Mouse (Mus musculus) liver, embryonic 12.5 days (tissue): Measurements from ENCODE around the gene Gse1. TPM values are rescaled to one million over a fixed set of nuclear protein-coding genes. Genes with fewer than 3 reads are reported as not detected.

Experiments used
- ATAC-seq: fragments of 200-750 bp; cut with Nextera tagmentation; 2 replicates; pipeline ENCODE4 v1.8.0; 2017; ENCODE audit warnings: moderate number of reproducible peaks, mild to moderate bottlenecking, moderate library complexity
- H3K27ac ChIP-seq: fragments of 300-500 bp; sonication (generic); 2 replicates; pipeline ENCODE4 v1.5.1; 2016; ENCODE audit warnings: mild to moderate bottlenecking
- H3K27me3 ChIP-seq: fragments of 300-500 bp; sonication (generic); replicated peaks from 2 replicates; pipeline ENCODE4 v1.6.1; 2016; ENCODE audit warnings: mild to moderate bottlenecking, moderate library complexity
- H3K36me3 ChIP-seq: fragments of 300-500 bp; sonication (generic); 2 replicates; pipeline ENCODE4 v1.6.1; 2016; ENCODE audit warnings: mild to moderate bottlenecking, moderate library complexity
- H3K4me1 ChIP-seq: fragments of 300-500 bp; sonication (generic); 2 replicates; pipeline ENCODE4 v1.6.1; 2016
- H3K4me2 ChIP-seq: fragments of 300-500 bp; sonication (generic); 2 replicates; pipeline ENCODE4 v1.6.1; 2016; ENCODE audit warnings: mild to moderate bottlenecking, moderate library complexity
- H3K4me3 ChIP-seq: fragments of 300-500 bp; sonication (generic); 2 replicates; pipeline ENCODE4 v1.5.1; 2016; ENCODE audit warnings: mild to moderate bottlenecking, moderate library complexity
- H3K9ac ChIP-seq: fragments of 300-500 bp; sonication (generic); 2 replicates; pipeline ENCODE4 v1.6.1; 2016; ENCODE audit warnings: mild to moderate bottlenecking, moderate library complexity
- H3K9me3 ChIP-seq: fragments of 300-500 bp; sonication (generic); replicated peaks from 2 replicates; pipeline ENCODE4 v1.6.1; 2016; ENCODE audit warnings: mild to moderate bottlenecking, moderate library complexity
- WGBS: fragments of 180-500 bp; shearing (Covaris S2); methylation state at CpG from one replicate; pipeline ENCODE4 v1.1.7; 2016; ENCODE audit not compliant: insufficient replicate concordance; 5-methylcytosine and 5-hydroxymethylcytosine counted together
- polyA plus RNA-seq: library from polyadenylated mRNA; unstranded; fragments of >200 nt; fragmentation: Nextera tagmentation; extraction: Ambion mirVana; gene quantifications from 2 replicates; pipeline ENCODE4 v1.2.1, GENCODE M21; 2016

The Gse1 gene
- polyA plus RNA-seq, 1 experiment from 2014 or later = 15.9 TPM

DNA sequence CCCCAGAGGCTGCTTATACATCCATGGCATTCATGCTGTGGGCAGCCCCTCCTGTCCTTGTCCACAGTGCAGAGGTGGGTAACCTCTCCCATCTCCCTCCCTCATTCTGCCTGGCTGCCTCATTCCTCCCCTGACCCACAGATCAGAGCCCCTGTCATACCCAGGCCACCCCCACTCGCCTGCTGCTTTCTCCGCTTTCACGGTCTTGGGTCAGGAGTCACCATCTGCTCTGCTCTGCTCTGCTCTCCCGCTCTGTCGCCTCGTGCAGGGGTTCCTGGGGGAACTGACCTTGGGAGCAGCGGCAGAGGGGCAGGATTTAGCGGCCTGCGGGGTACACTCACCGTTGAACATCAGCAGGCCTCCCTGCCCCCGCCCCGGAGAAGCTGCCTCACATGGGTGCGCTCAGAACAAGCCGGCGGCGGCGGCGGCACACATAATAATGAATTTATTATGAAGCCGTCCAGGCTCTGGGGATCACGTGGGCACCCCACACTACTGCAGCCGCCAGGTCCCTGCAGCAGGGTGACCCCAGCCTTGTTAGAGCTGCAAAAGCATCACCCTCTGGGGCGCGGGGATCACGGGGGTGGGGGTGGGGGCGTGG lies 321.2 kb downstream of the Gse1 start:
- Histone ChIP-seq H3K27ac (peak overlapping the region; percentile 24; the same call in 1 of the 2 replicates), H3K36me3 (peaks cover 94% of the 10 kb centered on the region), H3K9me3 (no peaks in the 10 kb centered on the region), H3K4me1 (peaks cover 92% of the 10 kb centered on the region), H3K4me2 (peak overlapping the region; percentile 30), H3K4me3 (no peak overlapping the region), H3K9ac (no peak overlapping the region), H3K27me3 (no peaks in the 10 kb centered on the region)
- ATAC-seq = no peak
- 62% methylated on average over 25 of the region's 25 CpGs for WGBS

DNA sequence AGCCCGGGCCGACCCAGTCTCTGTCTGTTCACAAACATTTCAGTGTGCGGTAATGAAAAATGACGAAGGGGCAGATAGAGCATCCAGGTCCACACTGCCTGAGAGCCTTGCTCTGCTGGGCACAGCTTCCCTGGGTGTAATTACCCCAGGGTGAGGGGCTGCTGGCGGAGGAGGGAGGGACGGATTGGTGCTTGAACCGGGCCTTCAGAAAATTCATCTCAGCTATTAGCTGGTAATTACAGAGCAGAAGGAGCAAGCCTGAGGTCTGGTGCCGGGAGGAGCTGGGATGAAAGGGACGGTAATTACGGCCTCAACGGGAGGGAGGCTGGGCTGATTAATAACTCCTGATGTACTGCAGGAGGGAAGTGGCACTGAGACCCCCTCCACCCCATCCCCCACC lies 321.7 kb downstream of the Gse1 start:
- no peak for ATAC-seq
- Histone ChIP-seq H3K36me3 (peaks cover 95% of the 10 kb centered on the region), H3K4me2 (peak overlapping the region; percentile 30), H3K4me1 (peaks cover 92% of the 10 kb centered on the region), H3K9ac (no peak overlapping the region), H3K9me3 (no peaks in the 10 kb centered on the region), H3K27ac (0 out of 2 replicates have a peak overlapping the region, but pooled peaks have one; percentile 10), H3K4me3 (no peak overlapping the region), H3K27me3 (no peaks in the 10 kb centered on the region)
- 65% methylated on average over 11 of the region's 11 CpGs for WGBS

DNA sequence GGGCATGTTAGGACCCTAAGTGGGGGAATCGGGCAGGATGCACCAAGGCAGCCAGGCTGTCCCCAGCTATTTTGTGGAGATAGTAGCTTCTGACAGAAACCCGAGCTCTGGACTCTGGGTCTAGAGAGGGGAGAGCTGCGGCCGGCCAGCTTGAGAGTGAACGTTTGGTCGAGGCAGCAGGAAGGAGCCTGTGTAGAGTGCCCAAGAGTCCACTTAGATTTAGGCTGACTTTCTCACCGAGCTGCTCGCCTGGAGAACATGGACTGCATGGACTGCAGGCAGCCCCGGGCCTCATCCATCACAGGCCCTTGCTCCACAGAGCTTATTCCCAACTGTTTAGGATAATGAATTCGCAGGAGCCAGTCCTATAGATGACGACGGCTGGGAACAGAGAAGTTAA lies 322.2 kb downstream of the Gse1 start:
- 69% methylated on average over 12 of the region's 12 CpGs for WGBS
- H3K9ac ChIP-seq = no peak overlapping the region

DNA sequence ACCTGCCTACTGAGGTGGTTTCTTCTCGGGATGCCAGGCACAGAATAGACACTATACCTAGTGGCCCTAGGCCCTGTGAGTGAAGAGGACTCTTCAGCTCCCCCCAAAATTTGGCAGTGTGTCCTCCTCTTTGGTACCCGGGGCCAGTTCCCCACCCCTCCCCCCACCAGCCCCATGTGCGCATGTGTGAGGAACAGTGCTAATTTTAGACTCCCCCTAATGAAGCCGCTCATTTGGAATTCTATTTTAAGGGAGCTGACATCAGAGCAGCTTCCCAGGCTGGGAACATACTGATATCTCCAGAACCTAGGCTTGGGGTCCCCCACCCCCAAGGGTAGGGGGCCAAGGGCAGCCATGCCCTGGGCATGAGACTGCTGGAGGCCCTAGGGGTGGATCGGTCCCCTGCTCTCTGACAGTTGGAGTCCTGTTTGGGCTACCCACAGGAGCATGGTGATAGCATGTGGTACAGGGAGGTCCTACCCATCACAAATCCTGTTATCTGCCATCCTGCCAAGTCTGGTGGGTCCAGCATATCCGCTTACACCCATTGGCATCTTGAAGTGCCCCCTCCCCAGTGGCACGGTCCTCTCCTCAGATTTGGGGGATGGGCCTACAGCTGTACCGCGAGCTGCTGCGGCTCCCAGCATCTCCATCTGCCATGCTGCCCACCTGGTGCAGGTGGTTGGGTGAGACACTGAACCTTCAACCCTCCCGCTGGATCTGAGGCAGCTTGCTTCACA lies 322.9 kb downstream of the Gse1 start:
- no peak overlapping the region for H3K9ac ChIP-seq
- no peaks in the 10 kb centered on the region for H3K27me3 ChIP-seq
- peaks cover 92% of the 10 kb centered on the region for H3K4me1 ChIP-seq
- H3K4me2 ChIP-seq = no peak overlapping the region
- H3K27ac ChIP-seq = peak overlapping the region; percentile 10; the same call in 1 of the 2 replicates
- peaks cover 95% of the 10 kb centered on the region for H3K36me3 ChIP-seq
- H3K9me3 ChIP-seq = no peaks in the 10 kb centered on the region
- 80% methylated on average over 11 of the region's 11 CpGs for WGBS
- no peak for ATAC-seq
- H3K4me3 ChIP-seq = no peak overlapping the region

More for the DNA sequence above, 322.2 kb downstream of the Gse1 start:
- Histone ChIP-seq H3K36me3 (peaks cover 95% of the 10 kb centered on the region), H3K27ac (peak overlapping the region; percentile 10; the same call in 1 of the 2 replicates), H3K9me3 (no peaks in the 10 kb centered on the region), H3K4me1 (peaks cover 92% of the 10 kb centered on the region), H3K4me2 (no peak overlapping the region), H3K4me3 (no peak overlapping the region), H3K27me3 (no peaks in the 10 kb centered on the region)
- no peak for ATAC-seq

DNA sequence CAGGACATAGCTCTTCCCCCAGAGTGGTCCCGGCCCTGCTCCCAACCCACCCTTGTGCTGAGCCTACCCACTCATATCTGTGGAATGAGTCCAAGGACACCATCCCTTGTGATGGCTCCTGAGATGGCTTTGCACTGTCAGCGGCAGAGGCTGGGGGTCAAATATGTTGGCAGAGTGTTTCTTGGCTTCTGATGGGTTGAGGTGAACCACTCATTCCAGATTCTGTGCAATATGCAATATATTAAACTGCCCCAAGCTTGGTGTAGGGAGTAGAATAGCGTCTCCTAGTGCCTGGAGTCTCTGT lies 323.4 kb downstream of the Gse1 start:
- Histone ChIP-seq H3K27me3 (no peaks in the 10 kb centered on the region), H3K4me2 (no peak overlapping the region), H3K27ac (no peak overlapping the region), H3K9me3 (no peaks in the 10 kb centered on the region), H3K36me3 (peaks cover 97% of the 10 kb centered on the region), H3K4me1 (peaks cover 92% of the 10 kb centered on the region), H3K9ac (no peak overlapping the region), H3K4me3 (no peak overlapping the region)
- no peak for ATAC-seq
- WGBS = 88% methylated on average over 3 of the region's 3 CpGs

DNA sequence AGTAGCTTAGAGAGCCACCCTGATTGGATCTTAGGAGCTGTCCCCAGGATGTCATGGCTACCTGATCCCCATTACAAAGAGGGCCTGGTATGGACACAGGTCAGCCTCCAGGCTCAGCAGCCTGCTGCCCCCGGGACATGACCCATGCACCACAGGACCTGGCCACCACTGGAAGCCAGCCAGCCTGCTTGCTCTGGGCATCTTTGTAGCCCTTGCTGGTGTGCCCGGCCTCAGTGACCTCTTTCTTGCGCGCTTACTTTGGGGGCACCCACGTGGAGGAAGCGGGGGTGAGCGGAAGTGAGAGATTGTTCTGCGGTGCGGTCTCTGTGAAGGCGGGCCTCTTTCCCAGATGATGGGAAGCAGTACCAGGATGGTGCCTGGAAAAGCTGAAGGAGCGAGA lies 324.3 kb downstream of the Gse1 start:
- no peak overlapping the region for H3K27ac ChIP-seq
- peaks cover 98% of the 10 kb centered on the region for H3K36me3 ChIP-seq
- H3K27me3 ChIP-seq = no peaks in the 10 kb centered on the region
- no peak for ATAC-seq
- no peak overlapping the region for H3K4me2 ChIP-seq
- no peaks in the 10 kb centered on the region for H3K9me3 ChIP-seq
- no peak overlapping the region for H3K9ac ChIP-seq
- peaks cover 92% of the 10 kb centered on the region for H3K4me1 ChIP-seq
- WGBS = 88% methylated on average over 11 of the region's 11 CpGs
- H3K4me3 ChIP-seq = no peak overlapping the region

DNA sequence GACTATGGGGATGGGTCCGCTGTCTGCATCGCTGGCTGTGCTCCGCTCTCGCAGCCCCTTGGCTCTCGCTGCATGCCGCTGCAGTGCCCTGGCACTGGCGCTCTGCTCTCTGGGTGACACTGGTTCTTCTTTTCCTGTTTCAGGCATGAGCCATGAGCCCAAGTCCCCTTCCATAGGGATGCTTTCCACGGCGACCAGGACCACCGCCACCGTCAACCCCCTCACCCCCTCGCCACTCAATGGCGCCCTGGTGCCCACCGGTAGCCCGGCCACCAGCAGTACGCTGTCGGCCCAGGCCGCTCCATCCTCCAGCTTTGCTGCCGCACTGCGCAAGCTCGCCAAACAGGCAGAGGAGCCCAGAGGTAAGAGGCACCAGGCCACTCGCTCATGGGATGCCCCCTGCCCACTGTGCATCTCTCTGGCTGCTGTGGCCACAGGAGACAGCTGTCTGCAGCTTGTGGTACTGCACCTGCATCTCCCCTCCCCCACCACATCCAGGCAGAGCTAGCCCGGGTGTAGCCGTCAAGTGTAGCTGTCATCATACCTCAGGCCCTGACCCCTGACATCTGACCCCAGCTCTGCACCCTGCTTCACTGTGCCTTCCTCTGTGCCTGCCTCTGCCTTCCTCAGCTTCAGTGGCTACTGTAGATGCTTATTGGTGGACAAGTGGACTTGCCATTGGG lies 325.3 kb downstream of the Gse1 start:
- Histone ChIP-seq H3K9me3 (no peaks in the 10 kb centered on the region), H3K9ac (no peak overlapping the region), H3K4me3 (no peak overlapping the region), H3K4me2 (no peak overlapping the region), H3K27me3 (no peaks in the 10 kb centered on the region), H3K4me1 (peaks cover 92% of the 10 kb centered on the region), H3K36me3 (peaks cover 98% of the 10 kb centered on the region), H3K27ac (no peak overlapping the region)
- ATAC-seq = no peak; the same call in 1 of the 2 replicates
- WGBS = 90% methylated on average over 24 of the region's 24 CpGs

DNA sequence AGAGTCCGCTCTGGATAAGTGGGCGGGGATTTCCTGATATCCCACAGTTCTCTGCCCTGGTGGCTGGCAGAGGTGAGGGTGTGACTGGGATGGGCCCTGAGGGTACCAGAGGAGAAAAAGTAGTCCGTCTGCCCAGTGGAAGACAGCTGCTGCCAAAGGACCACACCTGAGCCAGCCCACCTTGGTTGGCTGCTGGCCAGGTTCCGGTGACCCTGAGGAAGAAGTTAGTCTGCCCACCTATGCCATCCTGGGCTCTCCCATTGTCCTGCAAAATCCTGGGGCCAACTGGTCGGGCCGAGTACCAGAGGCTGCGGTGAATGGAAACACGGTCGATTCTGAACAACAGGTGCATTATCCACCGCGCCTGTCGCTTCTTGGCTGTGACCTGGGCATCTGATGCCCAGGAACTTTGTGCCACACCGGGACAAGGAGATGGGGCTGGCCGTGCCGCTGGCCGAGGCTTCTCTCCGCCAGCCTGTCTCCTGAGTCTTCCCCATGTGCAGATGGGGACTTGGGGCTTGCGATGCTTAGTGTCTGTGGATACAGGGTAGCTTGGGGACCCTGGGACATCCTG lies 326.3 kb downstream of the Gse1 start:
- Histone ChIP-seq H3K36me3 (peaks cover 98% of the 10 kb centered on the region), H3K27me3 (no peaks in the 10 kb centered on the region), H3K4me3 (no peak overlapping the region), H3K27ac (no peak overlapping the region), H3K4me1 (peaks cover 91% of the 10 kb centered on the region), H3K9ac (no peak overlapping the region), H3K9me3 (no peaks in the 10 kb centered on the region), H3K4me2 (no peak overlapping the region)
- WGBS = 90% methylated on average over 18 of the region's 18 CpGs
- ATAC-seq = no peak

DNA sequence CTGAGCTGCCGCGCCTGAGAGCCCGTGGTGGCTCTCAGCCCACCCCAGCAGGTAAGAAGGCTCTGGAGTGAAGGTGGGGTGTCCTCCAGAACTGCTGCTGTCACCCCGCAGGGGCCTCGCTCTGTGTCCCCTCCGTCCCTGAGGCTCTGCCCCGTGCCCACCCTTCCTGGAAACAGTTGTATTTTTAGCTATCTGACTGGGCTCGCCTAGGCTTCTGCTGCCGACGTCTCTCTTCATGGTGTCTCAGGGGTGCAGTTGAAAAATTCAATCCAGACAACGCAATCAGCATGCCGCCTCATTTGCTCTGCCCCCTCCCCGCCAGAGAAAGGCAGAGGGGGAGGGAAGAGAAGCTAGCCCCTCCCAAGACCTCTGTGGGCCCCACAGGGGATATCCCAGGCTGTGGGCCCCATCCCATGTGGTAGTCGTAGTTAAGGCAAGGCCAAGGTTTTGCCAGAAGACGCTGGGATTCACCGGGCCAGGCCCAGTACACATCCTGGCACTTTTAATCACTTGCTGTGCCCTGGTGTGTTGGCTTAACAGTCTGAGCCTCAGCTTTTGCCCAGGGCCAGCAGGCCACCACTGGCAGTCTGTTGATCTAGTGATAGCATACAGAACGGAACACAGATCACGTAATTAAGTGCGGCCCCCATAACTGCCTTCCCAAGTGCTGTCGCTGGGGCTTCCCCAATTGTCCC lies 328.1 kb downstream of the Gse1 start:
- ATAC-seq = 0 out of 2 replicates have a peak, but pooled peaks have one; percentile 12
- Histone ChIP-seq H3K27ac (peak overlapping the region; percentile 67), H3K27me3 (no peaks in the 10 kb centered on the region), H3K9me3 (no peaks in the 10 kb centered on the region), H3K4me2 (peak overlapping the region; percentile 34), H3K4me1 (peaks cover 91% of the 10 kb centered on the region), H3K36me3 (peaks cover 98% of the 10 kb centered on the region), H3K9ac (peak overlapping the region; percentile 39), H3K4me3 (no peak overlapping the region)
- 44% methylated on average over 20 of the region's 20 CpGs for WGBS

DNA sequence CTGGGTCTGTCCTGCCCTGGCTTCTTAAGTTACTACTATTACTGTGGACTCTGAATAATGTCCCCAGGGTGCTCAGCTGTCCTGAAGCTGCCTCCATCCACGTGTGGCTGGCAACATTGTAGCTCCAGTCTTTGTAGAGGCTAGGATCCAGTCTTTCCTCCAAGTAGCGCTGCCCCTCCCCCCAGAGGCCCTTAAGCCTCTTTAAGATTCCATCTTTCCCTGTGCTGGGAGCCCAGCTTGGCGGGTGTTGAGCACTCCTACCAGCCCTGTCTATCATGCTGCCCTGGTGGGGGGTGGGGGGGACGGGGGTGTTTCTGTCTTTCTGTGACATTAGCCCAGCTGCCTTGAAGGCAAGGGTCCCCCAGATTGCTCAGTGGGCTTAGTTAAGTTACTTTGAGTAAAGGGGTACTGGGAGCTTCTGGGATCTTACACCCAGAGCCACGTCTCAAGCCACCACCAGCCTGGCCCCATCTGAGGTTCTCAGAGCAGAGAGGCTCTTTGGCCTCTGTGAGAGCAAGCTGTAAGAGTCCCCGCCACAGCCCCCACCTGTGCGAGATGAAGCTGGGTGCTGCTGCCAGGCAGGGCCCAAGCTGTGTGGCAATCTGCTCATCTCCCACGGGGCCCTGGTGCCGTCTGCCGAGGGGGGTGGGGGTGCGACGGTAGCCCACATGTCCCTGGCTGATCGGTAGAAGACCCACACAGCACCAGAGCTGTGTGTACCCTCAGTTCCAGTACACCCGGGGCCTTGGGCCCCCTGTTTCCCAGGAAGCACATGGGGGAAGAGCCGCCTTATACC lies 329.1 kb downstream of the Gse1 start:
- Histone ChIP-seq H3K9ac (peak overlapping the region; percentile 39), H3K36me3 (peaks cover 99% of the 10 kb centered on the region), H3K4me2 (no peak overlapping the region), H3K4me1 (peaks cover 92% of the 10 kb centered on the region), H3K4me3 (no peak overlapping the region), H3K9me3 (no peaks in the 10 kb centered on the region), H3K27ac (0 out of 2 replicates have a peak overlapping the region, but pooled peaks have one; percentile 67), H3K27me3 (no peaks in the 10 kb centered on the region)
- ATAC-seq = no peak
- 67% methylated on average over 15 of the region's 15 CpGs for WGBS

DNA sequence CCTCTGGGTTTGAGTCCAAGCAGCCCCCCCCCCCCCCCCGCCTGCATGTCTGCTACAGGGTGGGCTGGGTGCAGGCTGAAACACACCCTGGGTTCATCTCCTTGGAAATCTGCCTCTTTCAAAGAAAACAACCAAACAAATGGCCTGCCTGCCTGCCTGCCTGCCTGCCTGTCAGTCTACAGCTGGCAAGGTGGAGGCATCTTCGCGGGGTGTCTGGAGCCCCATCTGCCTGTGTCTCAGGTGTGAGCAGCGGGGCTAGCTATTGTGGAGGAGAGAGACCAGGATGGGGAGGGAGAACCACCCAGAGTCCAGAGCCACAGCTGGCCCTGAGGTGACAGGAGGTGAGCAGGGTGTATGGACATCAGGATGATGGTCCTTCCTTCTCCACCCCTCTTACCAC lies 329.9 kb downstream of the Gse1 start:
- peaks cover 99% of the 10 kb centered on the region for H3K4me1 ChIP-seq
- no peak overlapping the region for H3K4me2 ChIP-seq
- 81% methylated on average over 4 of the region's 4 CpGs for WGBS
- H3K4me3 ChIP-seq = no peak overlapping the region
- no peak overlapping the region for H3K9ac ChIP-seq
- H3K36me3 ChIP-seq = peaks cover 100% of the 10 kb centered on the region
- no peak for ATAC-seq
- no peaks in the 10 kb centered on the region for H3K27me3 ChIP-seq
- no peaks in the 10 kb centered on the region for H3K9me3 ChIP-seq
- H3K27ac ChIP-seq = no peak overlapping the region
